Mouse (Mus musculus) liver, embryonic 18 days (tissue): Measurements from ENCODE around the gene Extl1. TPM values are rescaled to one million over a fixed set of nuclear protein-coding genes. Genes with fewer than 3 reads are reported as not detected.

Experiments used
- polyA plus RNA-seq: library from polyadenylated mRNA; depleted of rRNA; stranded (reverse); fragments of >200 nt; gene quantifications from 2 replicates; pipeline ENCODE4 v1.2.3, GENCODE M21; 2012; rRNA removed

Gene Extl1
- polyA plus RNA-seq: 0.38 and 0.41 TPM in 2 replicates

DNA sequence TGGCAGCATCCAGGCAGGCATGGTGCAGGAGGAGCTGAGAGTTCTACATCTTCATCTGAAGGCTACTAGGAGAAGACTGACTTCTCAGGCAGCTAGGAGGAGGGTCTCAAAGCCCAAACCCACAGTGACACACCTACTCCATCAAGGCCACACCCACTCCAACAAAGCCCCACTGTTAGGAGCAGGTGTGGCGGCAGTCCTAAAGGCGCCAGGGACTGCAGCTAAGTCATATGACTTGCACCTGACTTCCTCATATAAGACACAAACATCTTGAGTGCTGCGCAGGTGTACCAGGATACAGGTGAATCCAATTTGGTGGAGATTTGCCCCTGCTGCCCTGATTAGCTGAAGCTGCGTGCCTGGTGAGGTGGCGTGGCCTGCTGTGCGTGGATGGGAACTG lies at the start of gene Extl1:
Gene Extl1, minus strand, starts transcription at position 101 of the 400 bp plus-strand sequence.

DNA sequence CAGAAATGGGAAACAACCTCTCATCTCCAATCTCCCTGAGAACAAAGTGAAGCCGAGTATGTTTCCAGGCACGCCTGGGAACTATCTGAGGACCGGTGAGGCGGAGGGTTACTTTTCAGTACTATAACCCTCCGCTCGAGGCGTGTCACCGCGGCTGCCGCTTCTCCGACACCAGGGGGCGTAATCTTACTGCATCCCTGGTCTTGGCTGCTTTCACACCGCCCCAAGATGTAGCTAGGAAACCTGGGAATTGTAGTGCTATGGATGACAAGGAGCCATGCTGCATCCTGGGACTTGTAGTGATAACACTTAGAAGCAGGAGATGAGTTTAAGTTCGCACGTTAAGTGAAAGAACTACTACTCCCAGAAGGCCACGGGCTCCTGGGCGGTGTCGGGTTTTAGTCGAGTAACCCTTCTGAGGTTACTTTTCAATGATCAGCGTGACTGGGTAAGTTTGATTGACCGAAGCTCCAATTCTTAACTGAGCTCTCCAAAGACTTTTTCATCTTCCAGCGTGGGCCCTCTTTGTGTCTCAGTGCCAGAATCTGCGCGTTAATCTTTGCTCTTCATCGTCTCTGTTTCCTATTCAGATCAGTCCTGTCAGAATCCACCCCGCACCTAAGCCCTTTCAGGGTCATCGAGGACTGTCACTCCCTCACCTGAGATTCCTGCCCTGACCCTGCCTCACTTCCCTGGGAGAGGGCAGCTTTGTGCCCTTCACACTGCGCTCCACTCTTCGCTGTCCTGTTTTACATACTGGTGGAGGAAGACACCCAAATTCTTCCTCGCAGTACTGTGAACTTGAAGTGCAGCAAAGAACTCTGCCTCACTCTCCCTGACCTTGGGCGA lies 12.6 kb upstream of the Extl1 start, which contains the start of gene Pafah2:
Gene Pafah2, plus strand, starts transcription at position 344 of the 849 bp plus-strand sequence.

DNA sequence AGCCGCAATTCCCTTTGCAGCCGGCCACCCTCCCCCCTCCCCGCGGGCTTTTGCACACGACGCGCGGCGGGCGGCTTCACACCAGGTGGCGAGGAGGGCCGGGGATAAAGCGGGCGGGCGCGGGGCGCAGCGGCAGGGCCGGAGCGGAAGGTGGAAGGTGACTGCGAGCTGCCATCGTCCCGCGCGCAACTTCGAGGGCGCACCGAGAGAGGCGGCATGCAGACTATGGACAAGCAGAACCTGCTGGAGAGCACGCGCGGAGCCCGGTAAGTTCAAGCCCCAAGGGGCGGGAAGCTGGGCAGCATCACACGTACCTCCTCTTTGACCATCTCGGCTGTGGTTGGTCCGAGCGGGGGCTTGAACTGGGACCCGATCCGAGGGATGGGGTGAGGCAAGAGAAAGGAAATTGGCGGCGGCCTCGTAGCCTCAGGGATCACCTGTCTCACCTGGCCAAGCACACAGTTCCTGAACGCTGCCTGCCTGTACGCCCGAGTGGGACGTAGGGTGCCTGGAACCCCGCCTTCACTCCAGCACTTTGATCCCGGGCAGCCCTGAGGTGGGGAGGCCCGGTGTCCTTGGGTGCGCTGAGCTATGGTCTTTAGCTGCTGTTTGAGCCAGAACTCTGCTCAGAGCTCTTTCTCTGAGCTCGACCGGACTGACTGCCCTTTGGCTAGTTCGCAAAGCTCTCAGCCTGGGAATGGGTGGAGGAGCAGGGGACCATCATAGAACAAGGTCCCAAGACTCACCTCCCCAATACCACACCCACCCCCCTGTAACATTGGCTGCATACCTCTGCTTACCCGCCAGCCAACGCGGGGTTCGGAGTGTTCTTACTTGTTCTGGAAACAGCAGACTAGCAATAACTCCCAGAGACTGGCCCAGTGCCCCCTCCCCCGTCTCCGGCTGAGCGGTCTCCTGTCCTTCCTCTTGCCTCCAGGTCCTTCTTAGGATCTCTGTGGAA lies 40.3 kb downstream of the Extl1 start, which contains the start of gene Slc30a2:
Gene Slc30a2, plus strand, starts transcription at position 111 of the 961 bp plus-strand sequence.

DNA sequence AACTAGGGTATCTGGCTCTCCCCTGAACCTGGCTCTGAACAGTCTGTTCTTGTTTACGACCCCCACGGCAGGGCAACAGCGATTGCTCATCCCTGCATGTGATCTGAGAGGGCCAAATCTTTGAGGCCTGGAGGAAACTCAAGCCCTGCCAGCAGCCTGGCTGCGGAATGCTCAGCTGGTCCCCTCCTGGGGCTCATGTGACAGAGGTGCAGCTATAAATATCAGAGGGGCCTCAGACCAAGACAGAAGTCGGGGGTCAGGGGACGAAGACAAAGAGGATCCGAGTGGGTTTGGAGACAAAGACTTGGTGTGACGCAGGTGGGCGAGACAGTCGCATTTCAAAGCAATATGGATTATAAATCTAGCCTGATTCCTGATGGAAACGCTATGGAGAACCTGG lies 68.8 kb downstream of the Extl1 start, which contains the start of gene Trim63:
Gene Trim63, plus strand, starts transcription at position 245 of the 400 bp plus-strand sequence.

Other genes starting within 250 kb of the Extl1 start
- 19.8 and 21.9 TPM in 2 replicates for gene Cep85, start 196.7 kb downstream of the Extl1 start, polyA plus RNA-seq
- gene Gm7534, start 180.8 kb downstream of the Extl1 start, polyA plus RNA-seq: not detected in 2 replicates
- gene Catsper4, start 156.5 kb downstream of the Extl1 start, polyA plus RNA-seq: 0.01 and 0.02 TPM in 2 replicates
- 0.17 and 0.25 TPM in 2 replicates for gene Cnksr1, start 145.5 kb downstream of the Extl1 start, polyA plus RNA-seq
- gene E130218I03Rik, start 140.2 kb downstream of the Extl1 start, polyA plus RNA-seq: not detected in 2 replicates
- gene Zfp593, start 138.3 kb downstream of the Extl1 start, polyA plus RNA-seq: 4.9 and 5.3 TPM in 2 replicates
- not detected in 2 replicates for gene Gm30191, start 136.9 kb downstream of the Extl1 start, polyA plus RNA-seq
- gene Grrp1, start 129.7 kb downstream of the Extl1 start, polyA plus RNA-seq: 1.3 and 1.4 TPM in 2 replicates
- gene Pdik1l, start 96.0 kb downstream of the Extl1 start, polyA plus RNA-seq: 3.4 TPM in 2 replicates
- 0.14 and 0.17 TPM in 2 replicates for gene Trim63, start 68.7 kb downstream of the Extl1 start, polyA plus RNA-seq
- 0.01 and 0.02 TPM in 2 replicates for gene Slc30a2, start 40.7 kb downstream of the Extl1 start, polyA plus RNA-seq
- gene Pafah2, start 12.5 kb upstream of the Extl1 start, polyA plus RNA-seq: 18.1 and 20.3 TPM in 2 replicates
- 43.6 and 45.0 TPM in 2 replicates for gene Stmn1, start 84.5 kb upstream of the Extl1 start, polyA plus RNA-seq
- gene Paqr7, start 112.8 kb upstream of the Extl1 start, polyA plus RNA-seq: 7.9 and 8.0 TPM in 2 replicates
- 7.2 and 8.8 TPM in 2 replicates for gene Aunip, start 127.1 kb upstream of the Extl1 start, polyA plus RNA-seq
- 33.9 and 34.0 TPM in 2 replicates for gene Mtfr1l, start 151.5 kb upstream of the Extl1 start, polyA plus RNA-seq
- gene Selenon, start 168.3 kb upstream of the Extl1 start, polyA plus RNA-seq: 4.0 and 4.4 TPM in 2 replicates